Mouse (Mus musculus) midbrain, embryonic 12.5 days (tissue): ENCODE results near the gene Trappc2. TPM values are rescaled to one million over a fixed set of nuclear protein-coding genes. Genes with fewer than 3 reads are reported as not detected.

Experiments used
- ATAC-seq: fragments of 200-750 bp; cut with Nextera tagmentation; 2 replicates; pipeline ENCODE4 v1.8.0; 2017; ENCODE audit warnings: low read depth, moderate TSS enrichment, moderate library complexity; ENCODE audit not compliant: low FRiP score
- H3K27ac ChIP-seq: fragments of 300-500 bp; sonication (generic); replicated peaks from 2 replicates; pipeline ENCODE4 v1.5.1; 2016; ENCODE audit warnings: mild to moderate bottlenecking
- H3K27me3 ChIP-seq: fragments of 300-500 bp; sonication (generic); 2 replicates; pipeline ENCODE4 v1.6.1; 2016; ENCODE audit warnings: mild to moderate bottlenecking
- H3K36me3 ChIP-seq: fragments of 300-500 bp; sonication (generic); 2 replicates; pipeline ENCODE4 v1.6.1; 2016
- H3K4me1 ChIP-seq: fragments of 300-500 bp; sonication (generic); 2 replicates; pipeline ENCODE4 v1.6.1; 2016
- H3K4me2 ChIP-seq: fragments of 300-500 bp; sonication (generic); replicated peaks from 2 replicates; pipeline ENCODE4 v1.6.1; 2016; ENCODE audit warnings: mild to moderate bottlenecking, moderate library complexity
- H3K4me3 ChIP-seq: fragments of 300-500 bp; sonication (generic); 2 replicates; pipeline ENCODE4 v1.5.1; 2016; ENCODE audit warnings: mild to moderate bottlenecking
- H3K9ac ChIP-seq: fragments of 300-500 bp; sonication (generic); replicated peaks from 2 replicates; pipeline ENCODE4 v1.6.1; 2016; ENCODE audit warnings: mild to moderate bottlenecking, moderate library complexity
- H3K9me3 ChIP-seq: fragments of 300-500 bp; sonication (generic); 2 replicates; pipeline ENCODE4 v1.6.1; 2016; ENCODE audit warnings: mild to moderate bottlenecking
- WGBS: fragments of 180-500 bp; shearing (Covaris S2); methylation state at CpG from one replicate; pipeline ENCODE4 v1.1.7; 2016; 5-methylcytosine and 5-hydroxymethylcytosine counted together
- polyA plus RNA-seq: library from polyadenylated mRNA; unstranded; fragments of >200 nt; fragmentation: Nextera tagmentation; extraction: Ambion mirVana; gene quantifications from 2 replicates; pipeline ENCODE4 v1.2.1, GENCODE M21; 2016

Gene Trappc2
- polyA plus RNA-seq, 1 experiment from 2014 or later = 56.5 TPM

DNA sequence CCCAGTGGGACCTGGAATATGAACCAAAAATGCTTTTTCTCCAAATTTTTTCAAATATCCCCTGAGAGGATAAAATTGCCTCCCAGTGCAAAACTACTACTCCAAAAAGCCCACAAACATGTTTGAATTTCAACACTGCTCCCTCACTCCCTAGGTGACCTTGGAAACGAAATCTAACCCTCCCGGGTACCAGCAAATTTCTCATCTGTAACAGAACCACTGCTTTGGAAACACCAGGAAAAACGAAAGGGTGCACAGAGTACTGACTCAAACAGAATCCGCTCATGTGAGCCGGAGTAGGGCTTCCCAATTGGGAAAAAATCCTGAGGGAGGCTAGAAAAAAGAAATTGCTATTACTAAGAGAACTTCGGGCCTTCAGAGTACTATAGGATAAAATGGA, 37.0 kb downstream of the Trappc2 start:
- peaks cover 15% of the 10 kb centered on the region; the same call in 1 of the 2 replicates for H3K27me3 ChIP-seq
- no peak overlapping the region for H3K4me3 ChIP-seq
- WGBS = 79% methylated on average over 6 of the region's 6 CpGs
- no peak for ATAC-seq
- H3K27ac ChIP-seq = no peak overlapping the region
- H3K36me3 ChIP-seq = no peaks in the 10 kb centered on the region
- H3K9me3 ChIP-seq = no peaks in the 10 kb centered on the region
- H3K4me2 ChIP-seq = peak overlapping the region; percentile 60; the same call in 1 of the 2 replicates
- H3K9ac ChIP-seq = no peak overlapping the region
- H3K4me1 ChIP-seq = 0 out of 2 replicates have a peak, but pooled peaks cover 2% of the 10 kb centered on the region

DNA sequence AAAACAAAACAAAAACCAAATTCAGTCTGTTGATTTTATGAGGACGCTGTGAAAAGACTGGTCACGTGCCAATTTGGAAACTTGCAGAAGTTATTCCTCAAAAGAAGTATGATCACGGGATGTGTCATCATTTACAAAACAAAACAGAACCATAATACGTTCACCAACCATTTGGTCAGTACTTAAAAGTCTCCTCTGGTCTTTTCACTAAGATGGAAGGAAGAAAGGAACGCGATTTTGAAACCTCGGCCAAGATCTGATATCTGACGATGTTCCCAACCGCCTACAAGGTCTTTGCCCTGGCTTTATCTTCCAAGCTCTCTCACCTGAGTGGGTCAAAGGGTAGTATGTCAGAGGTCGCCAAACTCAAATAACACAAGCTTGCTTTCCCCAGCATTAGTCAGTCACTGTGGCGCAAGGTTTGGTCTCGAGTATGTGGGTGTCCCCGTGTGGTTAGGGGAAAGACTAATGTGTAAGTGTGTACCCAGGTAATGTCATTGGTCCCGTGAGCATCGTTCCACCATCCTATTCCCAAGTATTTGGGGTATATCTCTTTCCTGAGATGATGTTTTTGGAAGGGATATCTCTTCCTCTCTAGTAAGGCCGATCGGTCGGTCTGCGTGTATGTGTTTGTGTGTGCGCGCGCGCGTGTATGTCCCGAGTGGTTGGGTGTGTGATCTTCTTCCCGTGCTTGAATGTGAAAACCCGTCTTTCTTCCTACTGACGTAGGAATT, 38.4 kb downstream of the Trappc2 start:
- Histone ChIP-seq H3K9me3 (no peaks in the 10 kb centered on the region), H3K36me3 (no peaks in the 10 kb centered on the region), H3K4me2 (peak overlapping the region; percentile 60), H3K4me3 (peak overlapping the region; percentile 63), H3K27me3 (peaks cover 16% of the 10 kb centered on the region; the same call in 1 of the 2 replicates), H3K9ac (peak overlapping the region; percentile 67), H3K4me1 (0 out of 2 replicates have a peak, but pooled peaks cover 2% of the 10 kb centered on the region), H3K27ac (peak overlapping the region; percentile 73; the same call in 1 of the 2 replicates)
- 26% methylated on average over 28 of the region's 28 CpGs for WGBS
- peak; percentile 16 for ATAC-seq

- peak; percentile 99 for ATAC-seq
- Histone ChIP-seq H3K9me3 (no peaks in the 10 kb centered on the region), H3K9ac (peak within 1 kb of the TSS; percentile 67), H3K27ac (peak within 1 kb of the TSS; percentile 73), H3K4me2 (peak within 1 kb of the TSS; percentile 60), H3K27me3 (peaks cover 11% of the 10 kb centered on the region; the same call in 1 of the 2 replicates), H3K36me3 (no peaks in the 10 kb centered on the region), H3K4me1 (0 out of 2 replicates have a peak, but pooled peaks cover 2% of the 10 kb centered on the region), H3K4me3 (peak within 1 kb of the TSS; percentile 63)
- whole genome bisulfite sequencing = 20% methylated on average over 41 of the region's 41 CpGs
These were observed 39.1 kb downstream of the Trappc2 start, which contains the start of gene Rab9 for GRCm38 (mm10) chrX:166479365-166479983. Rab9 (minus strand) TSS chrX:166479867.

DNA sequence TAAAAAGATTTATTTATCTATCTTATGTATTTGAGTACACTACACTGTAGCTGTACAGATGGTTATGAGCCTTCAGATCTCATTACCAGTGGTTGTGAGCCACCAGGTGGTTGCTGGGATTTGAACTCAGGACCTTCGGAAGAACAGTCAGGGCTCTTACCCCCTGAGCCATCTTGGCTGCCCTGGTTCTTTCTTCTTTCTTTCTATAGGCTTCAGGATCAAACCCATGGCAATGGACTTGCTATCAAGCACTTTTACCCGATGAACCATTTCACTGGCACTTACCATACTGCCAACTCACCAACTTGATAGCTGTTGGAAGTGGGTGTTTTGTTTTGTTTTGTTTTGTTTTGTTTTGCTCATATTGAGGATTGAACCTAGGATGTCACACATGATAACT, 54.7 kb downstream of the Trappc2 start:
- 93% methylated on average over 2 of the region's 2 CpGs for WGBS
- Histone ChIP-seq H3K4me1 (no peaks in the 10 kb centered on the region), H3K4me2 (no peak overlapping the region)

DNA sequence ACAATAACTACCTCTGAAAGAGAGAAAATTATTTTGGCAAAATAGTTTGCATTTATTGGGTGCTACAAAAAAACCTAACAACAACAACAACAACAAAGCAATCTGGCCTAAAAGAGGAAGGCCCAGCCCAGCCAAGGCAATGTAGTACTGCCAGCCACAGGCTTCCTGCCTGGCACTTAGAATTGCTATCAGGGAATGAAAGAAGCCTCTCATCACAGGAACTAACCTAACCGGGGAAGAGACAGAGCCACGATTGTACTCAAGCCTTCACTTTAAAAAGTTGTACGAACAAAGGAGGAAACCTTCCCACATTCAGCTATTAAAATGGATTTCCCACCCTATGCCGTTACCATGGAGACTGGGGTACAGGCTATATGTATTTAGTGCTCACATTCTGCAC, 57.4 kb downstream of the Trappc2 start:
- Histone ChIP-seq H3K9me3 (no peaks in the 10 kb centered on the region), H3K4me2 (no peak overlapping the region), H3K4me1 (no peaks in the 10 kb centered on the region), H3K27ac (no peak overlapping the region), H3K9ac (no peak overlapping the region), H3K36me3 (no peaks in the 10 kb centered on the region), H3K27me3 (peaks cover 5% of the 10 kb centered on the region; the same call in 1 of the 2 replicates), H3K4me3 (no peak overlapping the region)
- WGBS = 61% methylated on average over 4 of the region's 4 CpGs
- peak; percentile 44 for ATAC-seq

More for the DNA sequence above, 54.7 kb downstream of the Trappc2 start:
- Histone ChIP-seq H3K4me3 (no peak overlapping the region), H3K9ac (no peak overlapping the region), H3K9me3 (no peaks in the 10 kb centered on the region), H3K27ac (no peak overlapping the region), H3K27me3 (peaks cover 2% of the 10 kb centered on the region; the same call in 1 of the 2 replicates), H3K36me3 (no peaks in the 10 kb centered on the region)
- no peak for ATAC-seq

- H3K27ac ChIP-seq = no peak overlapping the region
- WGBS = 79% methylated on average over 1 of the region's 1 CpGs
- no peak overlapping the region for H3K4me3 ChIP-seq
- H3K9me3 ChIP-seq = no peaks in the 10 kb centered on the region
- peaks cover 10% of the 10 kb centered on the region for H3K27me3 ChIP-seq
- no peak overlapping the region for H3K4me2 ChIP-seq
- no peaks in the 10 kb centered on the region for H3K36me3 ChIP-seq
- no peak for ATAC-seq
- no peaks in the 10 kb centered on the region for H3K4me1 ChIP-seq
- H3K9ac ChIP-seq = no peak overlapping the region
These were observed 59.3 kb downstream of the Trappc2 start for GRCm38 (mm10) chrX:166499496-166500190.

Other genes with a start within 250 kb of the Trappc2 start
- 196 and 209 TPM in 2 replicates for gene Gpm6b, start 201.7 kb upstream of the Trappc2 start, polyA plus RNA-seq
- gene Ofd1, start 130 bp downstream of the Trappc2 start, polyA plus RNA-seq = 8.4 and 9.2 TPM in 2 replicates
- 44.7 and 48.7 TPM in 2 replicates for gene Rab9, start 39.3 kb downstream of the Trappc2 start, polyA plus RNA-seq
- gene Tceanc, start 78.0 kb downstream of the Trappc2 start, polyA plus RNA-seq = 14.7 and 15.5 TPM in 2 replicates
- gene Egfl6, start 145.1 kb downstream of the Trappc2 start, polyA plus RNA-seq = 5.3 and 9.2 TPM in 2 replicates